Mouse (Mus musculus) midbrain, embryonic 16.5 days (tissue): ENCODE data around the gene Mllt10. TPM values are rescaled to one million over a fixed set of nuclear protein-coding genes. Genes with fewer than 3 reads are reported as not detected.

Source experiments
- ATAC-seq: fragments of 200-750 bp; cut with Nextera tagmentation; 2 replicates; pipeline ENCODE4 v1.8.0; 2017; ENCODE audit warnings: moderate TSS enrichment
- H3K27ac ChIP-seq: fragments of 300-500 bp; sonication (generic); 2 replicates; pipeline ENCODE4 v1.5.1; 2014; ENCODE audit warnings: mild to moderate bottlenecking, low read length, mixed read lengths
- H3K27me3 ChIP-seq: fragments of 300-500 bp; sonication (generic); 2 replicates; pipeline ENCODE4 v1.6.1; 2014; ENCODE audit warnings: low read depth, low read length, mixed read lengths; ENCODE audit not compliant: control insufficient read depth, insufficient read depth
- H3K36me3 ChIP-seq: fragments of 300-500 bp; sonication (generic); 2 replicates; pipeline ENCODE4 v1.6.1; 2014; ENCODE audit warnings: mild to moderate bottlenecking, low read length, moderate library complexity, mixed read lengths; ENCODE audit not compliant: control insufficient read depth, insufficient read depth
- H3K4me1 ChIP-seq: fragments of 300-500 bp; sonication (generic); 2 replicates; pipeline ENCODE4 v1.6.1; 2014; ENCODE audit warnings: mild to moderate bottlenecking, low read length, mixed read lengths; ENCODE audit not compliant: control insufficient read depth, insufficient read depth
- H3K4me2 ChIP-seq: fragments of 300-500 bp; sonication (generic); 2 replicates; pipeline ENCODE4 v1.6.1; 2014; ENCODE audit warnings: mild to moderate bottlenecking, low read length, mixed read lengths
- H3K4me3 ChIP-seq: fragments of 300-500 bp; sonication (generic); 2 replicates; pipeline ENCODE4 v1.5.1; 2014; ENCODE audit warnings: low read depth, mild to moderate bottlenecking, low read length, moderate library complexity, mixed read lengths
- H3K9ac ChIP-seq: fragments of 300-500 bp; sonication (generic); 2 replicates; pipeline ENCODE4 v1.6.1; 2014; ENCODE audit warnings: low read depth, low read length, mixed read lengths
- H3K9me3 ChIP-seq: fragments of 300-500 bp; sonication (generic); replicated peaks from 2 replicates; pipeline ENCODE4 v1.6.1; 2014; ENCODE audit warnings: mild to moderate bottlenecking, low read length, mixed read lengths; ENCODE audit not compliant: control insufficient read depth, poor library complexity, severe bottlenecking
- WGBS: fragments of 180-500 bp; shearing (Covaris S2); extraction: QIAGEN DNeasy Blood & Tissue Kit; methylation state at CpG from one replicate; pipeline ENCODE4 v1.1.7; 2014; 5-methylcytosine and 5-hydroxymethylcytosine counted together
- polyA plus RNA-seq: library from polyadenylated mRNA; unstranded; fragments of >200 nt; fragmentation: Nextera tagmentation; extraction: Ambion mirVana; gene quantifications from 2 replicates; pipeline ENCODE4 v1.2.1, GENCODE M21; 2015

Gene Mllt10
- polyA plus RNA-seq, 1 experiment from 2014 or later = 43.7 TPM

GRCm38 (mm10) chr2:18040347-18041160 is 14.5 kb upstream of the Mllt10 start:
- Histone ChIP-seq H3K4me1 (peaks cover 63% of the 10 kb centered on the region), H3K4me2 (peak overlapping the region; percentile 78), H3K27me3 (no peaks in the 10 kb centered on the region), H3K9me3 (no peaks in the 10 kb centered on the region), H3K4me3 (peak overlapping the region; percentile 14), H3K36me3 (no peaks in the 10 kb centered on the region), H3K9ac (peak overlapping the region; percentile 66), H3K27ac (peak overlapping the region; percentile 73)
- WGBS = 9% methylated on average over 27 of the region's 27 CpGs
- peak; percentile 59; the same call in 1 of the 2 replicates for ATAC-seq

GRCm38 (mm10) chr2:18041199-18041885 is 13.7 kb upstream of the Mllt10 start:
- 6% methylated on average over 14 of the region's 14 CpGs for WGBS
- Histone ChIP-seq H3K36me3 (no peaks in the 10 kb centered on the region), H3K4me1 (peaks cover 69% of the 10 kb centered on the region), H3K27me3 (no peaks in the 10 kb centered on the region), H3K9me3 (no peaks in the 10 kb centered on the region), H3K27ac (peak overlapping the region; percentile 73), H3K4me2 (peak overlapping the region; percentile 78), H3K9ac (peak overlapping the region; percentile 66), H3K4me3 (peak overlapping the region; percentile 14)
- peak; percentile 80 for ATAC-seq

- peaks cover 61% of the 10 kb centered on the region for H3K4me1 ChIP-seq
- no peaks in the 10 kb centered on the region for H3K9me3 ChIP-seq
- 5% methylated on average over 7 of the region's 7 CpGs for WGBS
Measured at GRCm38 (mm10) chr2:18045143-18045780, 9.8 kb upstream of the Mllt10 start.

DNA sequence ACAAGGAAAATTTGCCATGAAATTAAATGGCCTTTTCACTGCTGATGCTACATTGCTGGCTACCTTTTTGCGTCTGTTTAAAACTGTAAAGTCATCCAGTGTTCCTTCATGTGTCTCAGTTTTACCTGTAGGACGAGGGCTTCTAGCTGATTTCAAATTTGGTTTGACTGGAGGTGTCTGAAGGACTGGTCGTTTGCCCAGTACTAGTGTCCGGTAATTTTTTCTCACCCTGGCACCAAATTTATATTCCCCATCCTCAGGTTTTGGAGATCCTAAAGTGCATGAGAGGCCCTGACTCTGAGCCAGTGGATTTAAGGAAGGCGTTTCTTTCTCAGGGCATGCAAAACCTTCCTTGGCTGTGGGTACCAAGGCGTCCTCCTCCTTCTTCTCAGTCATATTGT is 9.3 kb upstream of the Mllt10 start:
- WGBS = 2% methylated on average over 6 of the region's 6 CpGs
- Histone ChIP-seq H3K4me3 (peak overlapping the region; percentile 94), H3K27ac (peak overlapping the region; percentile 100), H3K27me3 (no peaks in the 10 kb centered on the region), H3K4me1 (peaks cover 61% of the 10 kb centered on the region), H3K9ac (peak overlapping the region; percentile 100), H3K9me3 (no peaks in the 10 kb centered on the region), H3K36me3 (no peaks in the 10 kb centered on the region), H3K4me2 (peak overlapping the region; percentile 81)
- ATAC-seq = no peak

More at GRCm38 (mm10) chr2:18045143-18045780, 9.8 kb upstream of the Mllt10 start:
- ATAC-seq = no peak
- Histone ChIP-seq H3K27ac (peak overlapping the region; percentile 100), H3K4me3 (peak overlapping the region; percentile 94), H3K36me3 (no peaks in the 10 kb centered on the region), H3K27me3 (no peaks in the 10 kb centered on the region), H3K4me2 (peak overlapping the region; percentile 81), H3K9ac (peak overlapping the region; percentile 100)

DNA sequence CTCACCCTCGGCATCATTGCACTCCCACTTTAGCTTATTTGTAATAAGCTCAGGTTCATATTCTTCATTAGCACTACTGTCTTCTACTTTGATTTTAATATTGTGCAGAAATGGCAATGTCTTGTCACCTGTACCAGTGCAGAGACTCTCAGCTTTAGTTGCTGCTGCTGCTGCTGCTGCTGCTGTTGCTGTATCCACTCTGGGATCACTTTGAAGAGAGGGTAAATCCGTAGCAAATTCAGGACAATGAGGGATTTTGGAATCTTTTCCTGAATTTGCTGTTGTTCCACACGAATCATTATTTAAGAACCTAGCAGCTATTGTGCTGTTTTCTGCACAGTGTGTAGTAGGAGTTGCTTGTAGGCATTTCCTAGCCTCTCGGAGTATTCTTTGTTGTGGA is 8.9 kb upstream of the Mllt10 start:
- Histone ChIP-seq H3K9me3 (no peaks in the 10 kb centered on the region), H3K4me1 (peaks cover 60% of the 10 kb centered on the region), H3K27me3 (no peaks in the 10 kb centered on the region), H3K27ac (peak overlapping the region; percentile 100), H3K4me2 (peak overlapping the region; percentile 81), H3K36me3 (no peaks in the 10 kb centered on the region), H3K4me3 (peak overlapping the region; percentile 94), H3K9ac (peak overlapping the region; percentile 100)
- ATAC-seq = no peak
- 1% methylated on average over 4 of the region's 4 CpGs for WGBS

DNA sequence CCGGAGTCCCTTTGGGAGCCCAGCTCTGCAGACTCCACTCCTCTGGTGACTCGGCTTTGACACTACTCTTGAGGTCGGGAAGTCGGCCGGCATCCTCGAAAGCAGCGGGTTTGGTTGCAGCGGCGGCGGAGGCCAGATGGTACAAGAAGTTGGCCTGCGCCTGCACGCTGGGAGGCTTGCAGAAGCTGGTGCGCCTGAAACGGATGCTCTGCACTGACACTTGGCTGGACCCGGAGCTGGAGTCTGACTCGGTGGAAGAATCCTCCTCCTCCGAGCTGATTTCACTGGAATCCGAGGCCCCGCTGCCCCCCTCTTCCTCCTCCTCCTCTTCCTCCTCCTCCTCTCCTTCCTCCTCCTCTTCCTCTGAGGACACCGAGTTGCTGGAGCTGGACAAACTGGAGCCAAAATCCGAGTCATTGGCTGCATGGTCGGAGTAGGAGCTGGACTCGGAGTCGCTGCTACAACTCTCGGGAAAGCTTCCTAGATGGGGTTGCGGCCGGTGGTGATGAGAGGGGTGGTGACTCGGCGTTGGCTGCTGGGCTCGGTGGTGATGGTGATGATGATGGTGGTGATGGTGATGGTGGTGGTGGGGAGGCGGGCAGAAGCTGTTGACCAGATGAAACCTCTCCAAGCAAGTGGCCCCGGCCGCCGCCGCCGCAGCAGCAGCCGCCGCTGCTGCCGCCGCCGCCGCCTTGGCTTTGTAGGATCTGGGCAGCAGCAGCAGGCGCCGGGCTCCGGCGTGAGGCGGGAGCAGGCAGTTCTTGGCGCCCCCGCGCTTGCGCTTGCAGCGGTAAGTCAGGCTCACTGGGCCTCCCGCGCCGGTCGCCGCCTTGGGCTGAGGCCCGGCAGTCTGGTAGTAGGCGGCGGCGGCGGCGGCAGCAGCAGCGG is 8.0 kb upstream of the Mllt10 start:
- Histone ChIP-seq H3K36me3 (no peaks in the 10 kb centered on the region), H3K9me3 (no peaks in the 10 kb centered on the region), H3K27ac (peak overlapping the region; percentile 100), H3K4me1 (peaks cover 55% of the 10 kb centered on the region), H3K27me3 (no peaks in the 10 kb centered on the region), H3K4me3 (peak overlapping the region; percentile 94), H3K9ac (peak overlapping the region; percentile 100), H3K4me2 (peak overlapping the region; percentile 81)
- under 1% methylated on average over 54 of the region's 64 CpGs for WGBS
- ATAC-seq = peak; percentile 47

GRCm38 (mm10) chr2:18047646-18048452 is 7.2 kb upstream of the Mllt10 start:
- H3K27ac ChIP-seq = peak overlapping the region; percentile 100
- ATAC-seq = peak; percentile 75
- H3K36me3 ChIP-seq = no peaks in the 10 kb centered on the region
- H3K4me3 ChIP-seq = peak overlapping the region; percentile 94
- peak overlapping the region; percentile 81 for H3K4me2 ChIP-seq
- H3K4me1 ChIP-seq = peaks cover 48% of the 10 kb centered on the region
- WGBS = 0% methylated on average over 68 of the region's 70 CpGs
- H3K9me3 ChIP-seq = no peaks in the 10 kb centered on the region
- peak overlapping the region; percentile 100 for H3K9ac ChIP-seq
- H3K27me3 ChIP-seq = no peaks in the 10 kb centered on the region
